Mouse (Mus musculus) liver, embryonic 16.5 days (tissue): ENCODE results near the gene Snap91. TPM values are rescaled to one million over a fixed set of nuclear protein-coding genes. Genes with fewer than 3 reads are reported as not detected.

ENCODE experiments used
- ATAC-seq: fragments of 200-750 bp; cut with Nextera tagmentation; 2 replicates; pipeline ENCODE4 v1.8.0; 2017; ENCODE audit warnings: low read depth, mild to moderate bottlenecking, moderate number of reproducible peaks, moderate library complexity
- H3K27ac ChIP-seq: fragments of 300-500 bp; sonication (generic); 2 replicates; pipeline ENCODE4 v1.5.1; 2014; ENCODE audit warnings: mild to moderate bottlenecking, low read length
- H3K27me3 ChIP-seq: fragments of 300-500 bp; sonication (generic); 2 replicates; pipeline ENCODE4 v1.6.1; 2014; ENCODE audit warnings: low read depth, low read length, mixed read lengths; ENCODE audit not compliant: control insufficient read depth, insufficient read depth
- H3K36me3 ChIP-seq: fragments of 300-500 bp; sonication (generic); 2 replicates; pipeline ENCODE4 v1.6.1; 2014; ENCODE audit warnings: mild to moderate bottlenecking; ENCODE audit not compliant: control insufficient read depth, insufficient read depth
- H3K4me1 ChIP-seq: fragments of 300-500 bp; sonication (generic); 2 replicates; pipeline ENCODE4 v1.6.1; 2014; ENCODE audit warnings: low read depth, low read length, mixed read lengths; ENCODE audit not compliant: control insufficient read depth
- H3K4me2 ChIP-seq: fragments of 300-500 bp; sonication (generic); 2 replicates; pipeline ENCODE4 v1.6.1; 2014; ENCODE audit warnings: low read depth, low read length, mixed read lengths
- H3K4me3 ChIP-seq: fragments of 300-500 bp; sonication (generic); 2 replicates; pipeline ENCODE4 v1.5.1; 2014; ENCODE audit warnings: low read depth, mild to moderate bottlenecking, low read length
- H3K9ac ChIP-seq: fragments of 300-500 bp; sonication (generic); 2 replicates; pipeline ENCODE4 v1.6.1; 2014; ENCODE audit warnings: low read depth, low read length
- H3K9me3 ChIP-seq: fragments of 300-500 bp; sonication (generic); replicated peaks from 2 replicates; pipeline ENCODE4 v1.6.1; 2016; ENCODE audit warnings: low read length; ENCODE audit not compliant: control insufficient read depth
- WGBS: fragments of 180-500 bp; shearing (Covaris S2); extraction: QIAGEN DNeasy Blood & Tissue Kit; methylation state at CpG from one replicate; pipeline ENCODE4 v1.1.7; 2014; ENCODE audit not compliant: insufficient replicate concordance; 5-methylcytosine and 5-hydroxymethylcytosine counted together
- polyA plus RNA-seq: library from polyadenylated mRNA; unstranded; fragments of >200 nt; fragmentation: Nextera tagmentation; extraction: Ambion mirVana; gene quantifications from 2 replicates; pipeline ENCODE4 v1.2.1, GENCODE M21; 2015

The Snap91 gene
- polyA plus RNA-seq, 1 experiment from 2014 or later = 0.20 TPM

DNA sequence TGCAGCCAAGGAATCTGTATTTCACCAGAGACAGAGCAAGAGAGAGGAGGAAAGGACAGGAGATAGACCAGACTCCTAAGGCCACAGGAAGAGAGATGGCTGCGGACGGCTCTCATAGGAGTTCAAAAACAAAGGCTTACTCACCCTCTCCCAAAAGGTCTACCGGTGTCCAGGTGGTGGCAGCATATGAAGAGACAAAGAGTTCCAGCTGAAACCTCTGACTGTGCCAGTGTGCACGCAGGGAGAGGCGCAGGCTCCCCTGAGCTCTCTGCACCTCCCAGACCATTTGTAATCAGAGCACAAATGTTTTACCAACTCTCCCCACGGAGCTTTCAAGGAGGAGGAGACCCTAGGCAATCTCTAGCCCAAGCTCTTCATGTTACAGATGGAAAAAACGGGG lies 81.8 kb downstream of the Snap91 start:
- H3K9ac ChIP-seq = no peak overlapping the region
- WGBS = 36% methylated on average over 7 of the region's 7 CpGs
- H3K27me3 ChIP-seq = no peaks in the 10 kb centered on the region

DNA sequence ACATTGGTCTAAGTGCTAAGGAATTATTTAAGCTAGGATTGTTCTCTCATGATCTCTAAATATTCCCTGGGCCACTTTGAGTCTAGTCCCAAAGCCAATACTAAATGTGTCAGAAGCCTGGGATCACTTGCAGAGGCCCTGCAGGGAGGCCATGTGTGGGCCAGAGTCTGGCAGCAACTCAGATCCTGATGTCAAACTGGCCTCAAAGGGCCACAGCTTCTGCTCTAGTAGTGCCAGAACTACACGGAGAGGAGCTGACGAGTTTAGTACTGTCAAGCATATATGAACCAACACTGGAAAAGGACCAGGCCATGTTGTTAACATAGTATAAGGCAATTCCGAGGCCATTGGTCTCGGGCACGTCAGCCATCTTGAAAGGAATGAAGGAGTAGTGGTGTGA lies 82.3 kb downstream of the Snap91 start:
- Histone ChIP-seq H3K36me3 (no peaks in the 10 kb centered on the region), H3K9ac (no peak overlapping the region), H3K27ac (no peak overlapping the region), H3K9me3 (no peaks in the 10 kb centered on the region), H3K4me2 (no peak overlapping the region), H3K27me3 (no peaks in the 10 kb centered on the region), H3K4me1 (no peaks in the 10 kb centered on the region), H3K4me3 (no peak overlapping the region)
- WGBS = 64% methylated on average over 5 of the region's 5 CpGs
- ATAC-seq = no peak

More for the DNA sequence above, 81.8 kb downstream of the Snap91 start:
- H3K36me3 ChIP-seq = no peaks in the 10 kb centered on the region
- no peak overlapping the region for H3K27ac ChIP-seq
- ATAC-seq = no peak
- H3K9me3 ChIP-seq = no peaks in the 10 kb centered on the region
- H3K4me2 ChIP-seq = no peak overlapping the region
- no peaks in the 10 kb centered on the region for H3K4me1 ChIP-seq
- H3K4me3 ChIP-seq = no peak overlapping the region

DNA sequence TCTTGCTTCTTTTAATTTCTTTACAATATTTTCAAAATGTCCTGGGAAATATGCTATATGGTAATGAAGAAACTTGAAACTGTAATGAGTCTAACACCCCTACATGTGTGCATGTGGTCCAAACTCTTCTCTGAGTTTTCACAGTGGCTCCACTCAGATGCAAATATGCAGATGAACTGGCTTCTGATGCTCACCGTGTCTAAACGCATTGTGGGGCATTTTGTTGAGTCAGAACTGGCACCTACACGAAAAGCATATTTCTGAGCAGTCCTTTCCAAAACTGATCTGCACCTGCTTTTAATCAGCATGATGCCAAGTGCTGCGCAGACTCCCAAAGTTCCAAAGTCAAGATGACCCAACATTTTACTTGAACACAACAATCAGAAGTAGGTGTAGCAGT lies 82.9 kb downstream of the Snap91 start:
- H3K9ac ChIP-seq = no peak overlapping the region
- no peak for ATAC-seq
- H3K4me1 ChIP-seq = no peaks in the 10 kb centered on the region
- H3K9me3 ChIP-seq = no peaks in the 10 kb centered on the region
- H3K4me2 ChIP-seq = no peak overlapping the region
- H3K27ac ChIP-seq = no peak overlapping the region
- no peaks in the 10 kb centered on the region for H3K27me3 ChIP-seq
- H3K36me3 ChIP-seq = no peaks in the 10 kb centered on the region
- 66% methylated on average over 4 of the region's 4 CpGs for WGBS
- no peak overlapping the region for H3K4me3 ChIP-seq

DNA sequence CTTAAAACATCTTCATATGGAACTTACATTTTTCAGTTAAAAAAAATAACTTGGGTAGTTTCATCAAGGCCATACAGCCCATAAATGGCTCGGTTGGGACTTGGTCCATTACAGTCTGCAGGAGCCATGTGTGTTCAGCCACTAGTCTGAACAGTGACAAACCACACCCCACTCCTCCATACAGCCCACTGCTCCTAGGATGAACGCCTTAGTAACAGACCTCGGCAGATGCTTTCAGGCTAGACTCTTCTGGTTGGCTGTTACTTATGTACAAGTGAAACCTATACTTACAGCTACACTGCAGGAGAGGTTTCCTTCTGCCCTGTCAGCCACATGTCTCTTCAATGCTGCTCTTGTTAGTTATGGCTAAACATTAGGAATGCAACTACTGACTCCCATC lies 85.2 kb downstream of the Snap91 start:
- Histone ChIP-seq H3K9me3 (no peaks in the 10 kb centered on the region), H3K4me3 (no peak overlapping the region), H3K27me3 (no peaks in the 10 kb centered on the region), H3K9ac (no peak overlapping the region), H3K36me3 (no peaks in the 10 kb centered on the region), H3K4me1 (no peaks in the 10 kb centered on the region), H3K27ac (no peak overlapping the region), H3K4me2 (no peak overlapping the region)
- WGBS = 52% methylated on average over 3 of the region's 3 CpGs
- no peak for ATAC-seq

DNA sequence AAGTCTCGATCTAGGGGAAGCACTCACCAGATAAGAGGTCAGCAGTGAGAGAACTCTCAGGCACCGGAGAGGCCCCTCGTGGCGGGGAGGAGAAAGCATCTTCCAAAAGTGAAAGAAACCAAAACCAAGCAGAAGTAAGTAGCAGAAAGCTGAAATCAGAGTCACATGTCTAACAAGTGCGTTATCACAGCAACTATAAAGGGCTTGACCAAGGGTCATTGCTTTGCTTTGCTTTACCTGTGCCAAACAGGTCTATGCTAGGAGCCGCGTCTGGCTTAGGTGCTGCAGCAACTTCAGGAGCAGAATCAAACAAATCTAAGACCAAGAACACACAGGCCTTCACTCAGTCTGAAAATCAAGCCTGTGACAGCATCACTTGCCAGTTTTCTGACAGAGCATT lies 88.5 kb downstream of the Snap91 start:
- H3K9ac ChIP-seq = no peak overlapping the region
- H3K36me3 ChIP-seq = no peaks in the 10 kb centered on the region
- no peak for ATAC-seq
- no peak overlapping the region for H3K27ac ChIP-seq
- H3K4me1 ChIP-seq = no peaks in the 10 kb centered on the region
- H3K4me3 ChIP-seq = no peak overlapping the region
- no peak overlapping the region for H3K4me2 ChIP-seq
- H3K9me3 ChIP-seq = no peaks in the 10 kb centered on the region
- WGBS = 52% methylated on average over 7 of the region's 7 CpGs
- no peaks in the 10 kb centered on the region for H3K27me3 ChIP-seq

DNA sequence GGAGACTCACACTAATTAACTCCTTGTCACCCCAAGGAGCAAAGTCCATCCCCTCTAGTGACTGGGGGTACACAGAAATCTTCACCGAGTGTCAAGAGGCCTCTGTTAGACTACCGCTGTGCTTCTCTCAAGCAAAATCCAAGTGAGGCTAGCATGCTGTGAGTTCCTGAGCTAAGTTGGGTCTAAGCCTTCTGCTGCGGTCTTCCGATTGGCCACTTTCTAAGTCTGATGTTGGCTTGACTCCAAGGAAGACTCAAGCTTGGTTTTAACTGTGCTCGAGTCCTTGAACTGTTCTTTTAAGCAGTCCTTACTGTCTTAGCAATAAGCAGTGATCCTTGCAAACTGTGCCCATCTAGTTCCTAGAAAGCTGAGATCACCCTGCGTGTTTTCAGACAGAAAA lies 91.3 kb downstream of the Snap91 start:
- H3K36me3 ChIP-seq = no peaks in the 10 kb centered on the region
- H3K27ac ChIP-seq = no peak overlapping the region
- H3K4me1 ChIP-seq = no peaks in the 10 kb centered on the region
- ATAC-seq = no peak
- no peak overlapping the region for H3K4me3 ChIP-seq
- no peak overlapping the region for H3K9ac ChIP-seq
- H3K27me3 ChIP-seq = no peaks in the 10 kb centered on the region
- H3K9me3 ChIP-seq = no peaks in the 10 kb centered on the region
- no peak overlapping the region for H3K4me2 ChIP-seq
- 64% methylated on average over 6 of the region's 6 CpGs for WGBS

DNA sequence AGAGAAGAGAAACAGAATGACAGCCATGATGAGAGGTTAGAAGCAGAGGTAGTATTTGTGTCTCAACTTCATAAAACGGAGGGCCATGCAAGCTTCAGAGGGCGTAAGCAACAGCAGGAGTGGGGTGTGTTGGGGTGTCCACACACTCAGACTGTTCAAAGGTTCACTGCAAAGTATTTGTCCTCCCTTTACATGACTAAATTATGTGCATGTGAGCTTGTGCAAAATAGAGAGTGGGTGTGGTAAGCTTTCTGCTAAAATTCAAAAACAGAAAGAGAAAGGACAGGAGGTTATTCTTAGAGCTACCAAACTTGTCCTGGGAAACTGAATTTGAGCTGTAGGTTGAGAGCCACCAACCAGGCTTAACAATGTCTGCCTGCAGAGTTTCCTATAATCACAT lies 97.6 kb downstream of the Snap91 start:
- no peak for ATAC-seq
- Histone ChIP-seq H3K36me3 (no peaks in the 10 kb centered on the region), H3K4me2 (no peak overlapping the region), H3K4me3 (no peak overlapping the region), H3K9me3 (no peaks in the 10 kb centered on the region), H3K27me3 (no peaks in the 10 kb centered on the region), H3K4me1 (no peaks in the 10 kb centered on the region), H3K9ac (no peak overlapping the region), H3K27ac (no peak overlapping the region)
- WGBS = 76% methylated on average over 2 of the region's 2 CpGs

DNA sequence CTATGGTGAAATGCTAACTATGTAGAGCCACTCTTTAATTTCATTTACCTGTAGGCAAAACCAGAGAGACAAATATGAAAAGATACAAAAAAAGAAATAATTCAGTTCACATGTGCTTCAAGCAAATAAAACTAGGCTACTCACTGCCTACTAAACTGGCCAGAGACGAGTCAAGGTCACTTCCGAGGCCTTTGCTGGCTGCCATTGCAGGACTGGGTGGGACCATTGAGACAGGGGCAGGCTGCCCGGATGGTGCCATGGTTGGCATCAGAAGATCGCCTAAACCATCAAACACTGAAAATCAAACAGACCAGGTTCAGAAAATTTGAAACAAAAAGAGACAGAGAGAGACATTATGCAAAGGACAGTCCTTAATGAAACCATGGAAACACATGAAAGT lies 99.0 kb downstream of the Snap91 start:
- H3K9ac ChIP-seq = no peak overlapping the region
- H3K4me2 ChIP-seq = no peak overlapping the region
- no peak for ATAC-seq
- H3K4me1 ChIP-seq = no peaks in the 10 kb centered on the region
- H3K27ac ChIP-seq = no peak overlapping the region
- WGBS = 64% methylated on average over 4 of the region's 4 CpGs
- H3K36me3 ChIP-seq = no peaks in the 10 kb centered on the region
- H3K27me3 ChIP-seq = no peaks in the 10 kb centered on the region
- no peaks in the 10 kb centered on the region for H3K9me3 ChIP-seq
- H3K4me3 ChIP-seq = no peak overlapping the region

DNA sequence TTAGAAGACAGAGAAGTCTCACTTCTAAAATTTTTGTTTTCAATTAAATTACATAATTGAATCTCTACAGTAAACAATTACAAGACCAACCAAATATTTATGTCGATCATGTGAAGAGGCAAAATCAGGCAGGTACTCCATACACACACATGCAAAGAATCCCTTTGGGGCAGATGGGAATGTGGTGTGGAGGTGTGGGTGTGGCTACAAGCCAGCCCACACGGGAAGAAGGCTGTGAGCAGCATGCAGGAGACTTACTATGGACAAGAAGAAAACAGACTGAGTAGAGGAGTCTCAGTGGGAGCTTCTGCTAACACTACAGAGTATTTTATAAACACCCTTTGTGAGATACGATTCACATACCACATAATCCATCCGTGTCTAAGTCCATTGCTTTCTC lies 102.2 kb downstream of the Snap91 start:
- 49% methylated on average over 4 of the region's 4 CpGs for WGBS
- no peaks in the 10 kb centered on the region for H3K9me3 ChIP-seq
- no peaks in the 10 kb centered on the region for H3K27me3 ChIP-seq
- H3K27ac ChIP-seq = no peak overlapping the region
- no peaks in the 10 kb centered on the region for H3K4me1 ChIP-seq
- H3K4me3 ChIP-seq = no peak overlapping the region
- ATAC-seq = no peak
- H3K4me2 ChIP-seq = no peak overlapping the region
- H3K36me3 ChIP-seq = no peaks in the 10 kb centered on the region
- no peak overlapping the region for H3K9ac ChIP-seq

DNA sequence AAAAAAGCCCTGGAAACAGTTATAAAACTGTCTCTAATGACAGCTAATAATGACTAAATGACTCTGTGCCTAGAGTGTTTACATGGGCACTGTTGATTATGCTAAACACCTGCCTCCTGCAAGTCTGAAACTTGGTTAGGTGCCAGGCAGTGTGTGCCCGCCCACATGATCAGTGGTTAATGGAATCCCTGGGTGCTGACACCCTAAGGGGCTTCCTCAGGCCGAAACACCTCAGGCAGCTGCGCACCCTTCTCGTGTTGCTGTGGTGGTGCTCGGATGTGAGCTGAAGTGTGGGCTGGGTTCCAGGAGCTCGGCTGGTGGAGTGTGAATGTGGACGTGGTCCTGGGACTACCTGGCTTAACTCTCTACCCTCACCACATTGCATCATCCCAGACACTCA lies 103.1 kb downstream of the Snap91 start:
- no peaks in the 10 kb centered on the region for H3K36me3 ChIP-seq

More for the DNA sequence above, 103.1 kb downstream of the Snap91 start:
- ATAC-seq = no peak
- Histone ChIP-seq H3K4me3 (no peak overlapping the region), H3K9me3 (no peaks in the 10 kb centered on the region), H3K27ac (no peak overlapping the region), H3K27me3 (no peaks in the 10 kb centered on the region), H3K4me2 (no peak overlapping the region), H3K9ac (no peak overlapping the region), H3K4me1 (no peaks in the 10 kb centered on the region)
- WGBS = 53% methylated on average over 7 of the region's 7 CpGs
